Mouse (Mus musculus): ENCODE measurements at regions not wholly inside any gene's neighbourhood (a gene's known extent, or its start where the extent isn't known, plus 50 kb on each side); places are given as distances from the start of the nearest gene placed in this dataset. TPM values are rescaled to one million over a fixed set of nuclear protein-coding genes. Genes with fewer than 3 reads are reported as not detected.

DNA sequence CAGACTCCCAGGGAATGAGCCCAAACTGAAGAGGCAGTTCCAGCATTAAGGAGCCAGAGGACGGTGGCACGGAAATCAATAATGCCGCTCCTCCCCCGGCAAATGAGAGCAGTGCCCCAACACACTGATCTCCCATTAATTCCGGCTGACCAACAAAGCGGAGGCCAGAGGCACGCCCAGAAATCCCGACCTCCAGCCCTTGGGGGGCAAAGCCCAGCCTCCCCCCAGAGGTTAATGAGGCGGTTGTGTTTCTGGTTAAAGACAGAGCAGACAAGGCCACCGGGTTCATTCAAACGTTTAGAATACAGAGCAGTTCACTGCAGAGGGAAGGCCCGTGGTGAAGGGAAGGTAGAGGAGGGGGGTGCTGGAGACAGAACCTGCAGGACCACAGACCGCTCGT, 149.9 kb upstream of the Tshz3 start:
- no peak for DNase-seq

DNA sequence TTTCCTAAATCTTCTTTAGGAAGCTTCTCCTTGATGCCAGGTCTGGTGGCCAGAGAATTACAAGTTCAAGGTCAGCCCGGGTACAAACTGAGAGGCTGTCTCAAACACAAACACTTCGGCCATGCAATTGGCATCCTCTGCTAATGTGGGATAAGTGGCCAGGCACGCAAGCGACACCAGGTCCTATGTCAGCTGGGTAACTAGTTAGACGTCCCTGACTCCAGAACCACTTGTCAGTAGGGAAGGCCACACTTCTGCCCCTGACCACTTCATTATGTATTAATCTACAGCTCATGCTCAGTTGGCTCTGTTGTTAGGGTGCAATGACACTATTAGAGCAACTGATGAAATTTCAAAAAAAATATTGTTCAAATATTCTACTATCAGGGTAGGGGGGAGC, 149.5 kb upstream of the Tshz3 start:
- DNase-seq: no peak

DNA sequence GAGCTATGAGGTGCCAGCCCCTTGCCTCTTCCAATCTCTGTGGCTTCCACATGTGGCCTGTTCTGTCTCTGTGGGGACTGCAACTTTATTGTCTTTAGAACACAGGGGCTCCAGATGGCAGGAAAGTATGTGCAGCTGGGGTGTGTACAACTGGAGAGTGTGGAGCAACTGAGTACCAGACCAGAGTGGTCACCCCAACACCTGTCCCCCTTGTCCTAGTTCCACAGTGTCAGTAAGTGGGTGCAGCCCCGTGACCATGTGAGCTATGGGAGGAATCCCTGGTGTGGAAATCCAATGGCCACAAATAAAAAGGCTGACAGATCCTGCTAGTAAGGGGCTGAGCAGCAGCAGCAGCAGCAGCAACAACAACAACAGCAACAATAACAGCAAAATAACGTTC, 126.9 kb upstream of the Tshz3 start:
- DNase-seq: no peak

DNA sequence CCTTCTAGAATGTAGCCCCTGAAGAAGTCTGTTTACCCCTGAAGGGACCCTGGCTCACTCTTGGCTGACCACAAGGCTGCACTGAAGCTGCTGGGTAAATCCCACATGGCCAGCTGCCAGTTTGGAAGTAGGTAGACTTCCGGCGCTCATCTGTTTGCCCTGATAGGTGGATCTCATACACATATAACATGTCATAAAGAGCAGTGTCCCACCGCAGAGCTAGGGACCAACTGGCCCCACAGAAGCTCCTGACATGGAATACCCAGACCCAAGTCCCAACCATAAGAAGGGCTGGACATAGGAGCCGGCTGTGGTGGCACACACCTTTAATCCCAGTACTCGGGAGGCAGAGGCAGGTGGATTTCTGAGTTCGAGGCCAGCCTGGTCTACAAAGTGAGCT, 115.8 kb upstream of the Tshz3 start:
- no peak for DNase-seq

DNA sequence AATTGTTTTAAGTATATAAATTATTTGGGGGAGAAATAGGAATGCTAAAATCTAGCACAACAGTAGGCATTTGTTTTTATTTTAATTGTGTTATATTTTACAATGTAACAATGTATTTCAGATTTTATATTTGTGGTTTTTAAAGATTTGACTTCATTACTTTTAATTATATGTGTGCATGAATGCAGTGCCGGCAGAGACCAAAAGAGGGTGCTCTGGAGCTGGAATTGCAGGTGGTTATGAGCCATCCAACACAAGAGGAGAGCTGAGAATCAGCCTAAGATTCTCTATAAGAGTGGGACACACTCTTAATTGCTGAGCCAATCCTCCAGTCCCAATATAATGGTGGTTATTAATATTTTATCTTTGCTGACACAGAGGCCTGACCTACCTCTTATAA, 112.9 kb upstream of the Tshz3 start:
- no peak for DNase-seq

DNA sequence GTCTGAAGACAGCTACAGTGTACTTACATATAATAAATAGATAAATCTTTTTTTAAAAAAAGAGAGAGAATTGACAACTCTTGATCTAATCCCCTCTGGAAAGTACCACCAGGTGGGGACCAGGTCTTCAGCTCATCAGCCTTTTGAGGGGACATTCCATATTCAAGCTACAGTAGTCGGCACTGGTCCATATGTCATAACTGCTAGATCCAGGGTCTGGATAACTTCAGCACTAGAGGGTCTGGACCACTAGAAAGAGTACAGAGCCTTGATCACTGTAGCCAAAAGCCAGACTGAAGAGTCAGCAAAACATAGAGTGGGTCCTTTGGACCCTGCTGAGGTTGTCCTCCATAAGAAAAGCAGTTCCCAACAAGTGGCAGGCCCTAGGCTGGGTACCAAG, 106.4 kb upstream of the Tshz3 start:
- DNase-seq: no peak

DNA sequence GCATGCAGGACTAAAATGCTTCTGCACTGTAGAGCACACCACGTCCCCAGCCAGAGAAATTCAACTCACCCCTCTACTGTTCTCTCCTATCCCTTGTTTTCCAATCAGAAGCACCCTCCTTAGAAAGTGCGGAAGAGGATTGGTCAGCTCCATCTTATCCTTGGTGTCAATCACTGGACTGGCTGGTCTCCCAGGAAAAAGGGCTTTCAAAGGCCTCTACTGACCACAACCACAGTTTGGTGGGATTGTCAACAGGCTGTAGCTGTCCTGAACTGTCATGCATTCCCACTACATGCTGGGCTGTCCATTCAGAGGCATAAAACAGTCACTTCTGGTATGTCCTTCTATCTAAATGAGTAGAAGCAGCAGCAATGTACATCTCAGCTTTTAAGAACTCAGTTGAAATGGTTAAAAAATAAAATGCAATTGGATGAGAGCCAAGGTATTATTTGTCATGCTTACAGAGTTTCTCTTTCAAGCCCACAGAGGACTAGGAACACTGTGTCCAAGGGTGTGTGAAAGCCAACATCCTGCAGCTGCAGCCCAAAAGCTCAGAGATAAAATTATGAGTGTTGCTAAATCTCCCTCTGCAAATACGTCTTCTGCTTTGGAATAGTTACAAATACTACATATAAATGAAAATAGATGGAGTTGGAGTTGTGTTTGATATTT, 101.2 kb upstream of the Tshz3 start:
- no peak for DNase-seq

DNA sequence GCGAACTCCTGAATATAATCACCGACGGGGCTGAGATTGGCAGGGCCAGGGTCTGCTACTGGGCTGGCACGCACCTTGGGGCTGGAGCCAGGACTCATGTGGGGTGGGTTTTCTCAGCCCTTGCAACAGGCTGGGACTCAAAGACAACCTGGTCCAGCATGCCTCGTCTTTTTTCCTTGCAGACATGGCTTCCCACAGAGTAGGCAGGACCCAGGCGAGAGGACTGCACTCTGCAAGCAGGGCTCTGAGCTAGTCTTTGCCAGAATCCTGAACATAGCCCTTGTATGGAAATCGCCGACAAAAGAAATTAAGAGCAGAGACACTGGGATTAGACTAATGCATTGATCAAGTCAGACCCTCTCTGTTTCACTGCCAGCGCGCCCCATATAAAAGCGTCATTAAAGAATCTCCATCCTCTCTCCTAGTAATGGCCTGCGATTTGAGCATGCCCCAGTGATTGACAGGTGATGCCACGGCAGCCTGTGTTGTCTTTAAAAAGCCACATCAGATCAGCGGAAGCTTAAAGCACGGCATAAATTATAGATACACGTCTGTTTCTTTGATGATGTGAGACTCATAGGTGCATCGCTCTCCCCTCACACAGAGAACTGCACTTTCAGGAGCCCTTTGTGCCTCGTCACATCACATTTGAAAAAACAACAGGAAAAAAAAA, 92.8 kb upstream of the Tshz3 start:
- no peak for DNase-seq

DNA sequence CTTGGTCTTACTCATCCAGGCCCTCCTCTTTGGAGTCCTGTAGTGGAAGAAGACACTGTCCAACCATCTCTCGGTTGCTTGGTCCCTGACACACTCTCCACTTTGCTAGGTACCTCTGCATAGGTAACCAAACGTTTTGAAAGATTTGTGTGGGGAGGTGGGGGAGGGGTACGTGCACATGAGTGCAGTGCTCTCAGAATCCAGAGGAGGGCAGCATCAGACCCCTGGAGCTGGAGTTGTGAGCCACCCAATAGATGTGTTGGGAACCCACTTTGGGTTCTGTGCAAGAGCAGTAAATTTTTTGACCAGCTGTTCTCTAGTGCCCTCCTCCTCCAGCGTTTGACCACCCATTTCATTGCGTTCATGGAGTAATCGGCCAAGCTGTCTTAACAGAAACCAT, 77.7 kb upstream of the Tshz3 start:
- DNase-seq: no peak

DNA sequence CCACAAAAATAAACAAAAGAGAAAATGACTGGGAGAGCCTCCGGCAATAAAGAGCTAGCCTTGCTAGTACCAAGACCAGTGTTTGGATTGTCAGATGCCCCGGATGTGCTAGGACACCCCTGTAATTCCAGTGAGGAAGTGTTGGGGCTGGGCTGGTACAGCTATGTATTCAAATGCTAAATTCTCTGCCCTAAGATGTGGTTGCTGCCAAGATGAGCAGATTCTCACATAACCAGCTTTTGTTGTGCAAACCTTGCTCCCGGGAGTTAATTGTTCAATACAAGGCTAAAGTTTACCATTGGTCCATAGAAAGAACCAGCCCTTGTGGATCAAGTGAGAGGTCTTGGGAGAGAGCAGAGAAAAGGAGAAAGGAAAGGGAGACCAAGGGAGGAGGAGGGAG, 53.7 kb upstream of the Tshz3 start:
- DNase-seq: no peak

Small RNA genes in the stretch of these regions (microRNA-seq; reads per million reads assigned to microRNA genes)
- gene Gm25247: not detected

Measured in adrenal gland, postnatal 10 days (tissue).